Mouse (Mus musculus) macrophage (primary cell): Measurements from ENCODE around the gene Csk. TPM values are rescaled to one million over a fixed set of nuclear protein-coding genes. Genes with fewer than 3 reads are reported as not detected.

Source experiments
- H3K27ac ChIP-seq: fragments of 350-480 bp; formaldehyde crosslinking; 2 replicates; pipeline ENCODE4 v1.9.0; 2021
- H3K36me3 ChIP-seq: fragments of 350-480 bp; formaldehyde crosslinking; 2 replicates; pipeline ENCODE4 v1.9.0; 2021; ENCODE audit errors: inconsistent target
- H3K4me3 ChIP-seq: fragments of 350-480 bp; formaldehyde crosslinking; 2 replicates; pipeline ENCODE4 v1.9.0; 2021; ENCODE audit errors: inconsistent target
- H3K79me2 ChIP-seq: fragments of 350-480 bp; formaldehyde crosslinking; 2 replicates; pipeline ENCODE4 v1.9.0; 2021; ENCODE audit errors: inconsistent target
- WGBS: methylation state at CpG from one replicate; pipeline ENCODE4 v1.1.7; 2026; ENCODE audit warnings: inconsistent platforms; ENCODE audit not compliant: missing documents; 5-methylcytosine and 5-hydroxymethylcytosine counted together
- polyA plus RNA-seq: library from polyadenylated mRNA; stranded (reverse); fragments of 250-400 nt; gene quantifications from 3 replicates; pipeline ENCODE4 v1.2.4, GENCODE M21; 2018; ENCODE audit warnings: inconsistent platforms

Csk gene
- polyA plus RNA-seq, 1 experiment from 2014 or later = 149 TPM

DNA sequence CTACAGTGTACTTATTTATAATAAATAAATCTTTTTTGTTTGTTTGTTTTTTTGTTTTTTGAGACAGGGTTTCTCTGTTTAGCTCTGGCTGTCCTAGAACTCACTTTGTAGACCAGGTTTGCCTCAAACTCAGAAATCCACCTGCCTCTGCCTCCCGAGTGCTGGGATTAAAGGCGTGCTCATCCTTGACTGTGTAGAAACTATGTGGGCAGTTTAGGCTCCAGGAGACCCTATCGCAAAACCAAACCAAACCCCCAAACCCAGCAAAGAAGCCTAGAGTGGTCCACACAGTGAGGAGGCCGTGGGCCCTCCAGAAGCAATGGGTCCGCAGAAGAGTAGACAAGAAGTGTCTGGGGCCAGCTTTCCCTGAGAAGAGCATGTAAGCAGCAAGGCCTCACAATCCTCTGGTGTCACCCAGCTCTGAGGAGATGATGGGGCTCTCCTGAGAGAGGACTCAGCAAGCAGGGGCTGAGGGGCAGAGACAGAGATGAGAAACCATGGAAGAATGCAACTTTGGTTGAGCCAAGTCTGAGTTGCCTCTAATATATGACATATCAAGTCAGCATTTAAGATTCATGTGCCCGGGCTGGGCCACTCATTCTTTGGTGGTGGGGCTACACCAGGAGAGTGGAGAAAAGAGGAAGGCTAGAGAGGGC is 3.2 kb downstream of the Csk start:
- H3K27ac ChIP-seq = peak overlapping the region; percentile 98
- peaks cover 11% of the 10 kb centered on the region; the same call in 1 of the 2 replicates for H3K79me2 ChIP-seq
- H3K36me3 ChIP-seq = no peaks in the 10 kb centered on the region
- H3K4me3 ChIP-seq = no peak overlapping the region
- WGBS = 79% methylated on average over 6 of the region's 6 CpGs

- peaks cover 25% of the 10 kb centered on the region for H3K79me2 ChIP-seq
- H3K27ac ChIP-seq = peak overlapping the region; percentile 97
- peak overlapping the region; percentile 12; the same call in 1 of the 2 replicates for H3K4me3 ChIP-seq
- 38% methylated on average over 4 of the region's 4 CpGs for WGBS
- H3K36me3 ChIP-seq = no peaks in the 10 kb centered on the region
Measured at GRCm38 (mm10) chr9:57647286-57648108, 5.9 kb downstream of the Csk start.

DNA sequence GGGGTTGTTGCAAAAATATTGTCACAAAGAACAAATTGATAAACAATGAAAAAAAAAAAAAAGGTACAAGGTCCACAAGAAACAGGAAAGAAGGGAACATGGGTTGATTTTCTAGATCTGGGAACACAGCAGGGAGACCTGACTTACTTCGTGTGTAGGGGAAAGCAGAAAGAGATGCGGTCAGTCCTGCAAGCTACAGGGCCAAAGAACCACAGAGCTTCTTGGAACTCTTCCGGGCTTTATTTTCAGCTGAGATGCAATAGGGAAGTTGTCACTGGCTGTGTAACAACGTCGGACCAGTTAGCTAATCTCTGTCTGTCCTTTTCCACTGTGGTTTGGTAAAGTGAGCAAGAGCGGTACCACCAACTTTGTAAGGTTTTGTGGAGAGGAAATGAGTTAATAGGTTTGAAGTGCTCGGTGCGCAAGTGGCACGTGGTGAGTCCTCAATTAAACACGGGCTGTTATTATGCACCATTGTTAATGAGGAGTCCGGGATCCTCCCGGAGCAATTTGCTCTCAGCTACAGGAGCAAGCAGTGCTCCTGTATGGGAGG is 6.8 kb downstream of the Csk start:
- Histone ChIP-seq H3K79me2 (peaks cover 34% of the 10 kb centered on the region), H3K27ac (peak overlapping the region; percentile 97), H3K4me3 (peak overlapping the region; percentile 12; the same call in 1 of the 2 replicates), H3K36me3 (0 out of 2 replicates have a peak, but pooled peaks cover 3% of the 10 kb centered on the region)
- WGBS = under 1% methylated on average over 12 of the region's 12 CpGs

GRCm38 (mm10) chr9:57644944-57645893 is 8.2 kb downstream of the Csk start:
- H3K27ac ChIP-seq = peak overlapping the region; percentile 97
- H3K4me3 ChIP-seq = peak overlapping the region; percentile 92
- WGBS = under 1% methylated on average over 72 of the region's 85 CpGs
- H3K79me2 ChIP-seq = peaks cover 48% of the 10 kb centered on the region
- 0 out of 2 replicates have a peak, but pooled peaks cover 5% of the 10 kb centered on the region for H3K36me3 ChIP-seq

DNA sequence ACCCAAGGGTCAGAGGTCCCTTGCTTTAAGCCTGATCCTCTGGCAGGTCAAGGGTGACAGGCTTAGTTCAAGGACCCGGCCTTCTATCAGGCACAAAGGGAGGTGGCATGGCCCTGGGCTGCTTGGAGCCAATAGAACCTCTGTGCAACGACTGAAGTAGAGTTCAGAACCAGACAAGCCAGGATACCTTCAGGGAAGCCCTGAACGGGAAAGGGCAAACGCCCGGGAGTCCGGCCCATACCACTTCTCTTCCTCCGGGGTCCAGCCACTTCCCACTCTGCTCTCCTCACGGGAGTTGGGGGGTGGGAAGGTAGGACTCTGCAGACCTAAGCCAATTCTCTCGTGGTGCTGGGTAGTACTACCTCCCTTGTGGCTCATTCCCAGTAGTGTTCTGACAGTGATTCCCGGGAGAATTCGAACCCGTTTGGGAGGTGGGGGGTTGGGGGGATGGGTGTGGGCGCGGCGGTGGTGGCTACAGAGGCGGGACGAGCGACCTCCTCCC is 8.9 kb downstream of the Csk start:
- Histone ChIP-seq H3K4me3 (peak overlapping the region; percentile 92), H3K79me2 (peaks cover 55% of the 10 kb centered on the region), H3K36me3 (0 out of 2 replicates have a peak, but pooled peaks cover 5% of the 10 kb centered on the region), H3K27ac (peak overlapping the region; percentile 93)
- WGBS = under 1% methylated on average over 18 of the region's 18 CpGs

DNA sequence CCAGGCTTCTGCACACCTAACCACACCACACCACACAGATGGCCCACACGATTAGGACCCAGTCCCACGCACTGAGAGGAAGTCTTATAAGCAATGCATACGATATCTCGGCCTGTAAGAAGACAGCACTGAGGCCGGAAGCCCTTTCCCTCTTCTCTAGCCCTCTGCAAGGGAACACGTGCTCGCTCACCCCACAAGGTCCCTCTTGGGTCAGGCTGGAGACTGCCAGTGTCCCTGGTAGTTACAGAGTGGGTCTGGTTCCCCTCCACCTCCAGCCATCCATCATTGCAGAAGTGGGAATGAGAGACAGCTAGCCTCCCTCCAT is 9.6 kb downstream of the Csk start:
- Histone ChIP-seq H3K27ac (peak overlapping the region; percentile 93), H3K4me3 (peak overlapping the region; percentile 92), H3K36me3 (0 out of 2 replicates have a peak, but pooled peaks cover 5% of the 10 kb centered on the region), H3K79me2 (peaks cover 62% of the 10 kb centered on the region)
- WGBS = 0% methylated on average over 6 of the region's 7 CpGs

GRCm38 (mm10) chr9:57643169-57643855 is 10.1 kb downstream of the Csk start:
- peaks cover 67% of the 10 kb centered on the region for H3K79me2 ChIP-seq
- peak overlapping the region; percentile 92 for H3K4me3 ChIP-seq
- peak overlapping the region; percentile 93 for H3K27ac ChIP-seq
- WGBS = 9% methylated on average over 9 of the region's 9 CpGs
- 0 out of 2 replicates have a peak, but pooled peaks cover 5% of the 10 kb centered on the region for H3K36me3 ChIP-seq

- Histone ChIP-seq H3K27ac (peak overlapping the region; percentile 93), H3K36me3 (0 out of 2 replicates have a peak, but pooled peaks cover 5% of the 10 kb centered on the region), H3K79me2 (peaks cover 81% of the 10 kb centered on the region), H3K4me3 (no peak overlapping the region)
- 59% methylated on average over 13 of the region's 13 CpGs for WGBS
Measured at GRCm38 (mm10) chr9:57641775-57642550, 11.5 kb downstream of the Csk start.

DNA sequence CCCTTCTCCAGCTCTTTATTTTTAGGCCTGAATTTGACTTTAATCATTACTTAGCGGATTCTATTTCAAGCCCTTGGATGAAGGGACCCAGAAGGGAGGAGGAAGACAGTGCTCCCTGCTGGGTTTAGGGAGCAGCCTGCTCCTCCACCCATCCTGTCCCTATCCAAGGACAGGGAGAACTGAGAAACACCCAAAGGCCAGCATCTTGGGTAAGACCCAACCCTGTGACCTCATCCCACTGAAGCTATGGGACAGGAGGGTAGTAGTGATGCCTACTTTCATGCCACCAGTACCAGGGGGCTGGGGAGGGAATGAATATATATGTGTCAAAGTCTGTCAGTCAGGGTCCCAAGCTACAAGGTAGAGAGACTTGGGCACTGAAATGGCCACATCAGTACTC is 12.4 kb downstream of the Csk start:
- Histone ChIP-seq H3K79me2 (peaks cover 90% of the 10 kb centered on the region), H3K27ac (peak overlapping the region; percentile 93), H3K4me3 (no peak overlapping the region), H3K36me3 (0 out of 2 replicates have a peak, but pooled peaks cover 5% of the 10 kb centered on the region)
- WGBS = 100% methylated on average over 1 of the region's 1 CpGs

DNA sequence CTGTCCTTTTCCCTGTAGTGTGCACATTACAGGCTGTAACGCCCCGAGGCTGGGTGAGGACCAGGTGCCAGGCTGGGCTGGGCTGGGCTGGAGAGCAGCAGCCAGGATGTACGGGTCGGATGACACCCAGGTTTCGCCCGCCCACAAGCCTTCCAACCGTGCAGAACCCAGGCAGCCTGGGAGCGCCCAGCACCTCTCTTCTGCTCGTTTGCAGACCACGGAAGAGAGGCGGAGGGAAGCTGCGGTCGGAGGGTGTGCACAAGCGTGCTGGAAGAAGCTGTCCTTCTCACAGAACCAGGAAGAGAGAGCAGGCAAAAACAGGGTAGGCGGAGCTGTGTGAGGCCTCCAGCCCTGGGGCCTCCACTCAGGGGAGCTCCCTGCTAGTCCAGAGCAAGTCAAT is 13.0 kb downstream of the Csk start:
- Histone ChIP-seq H3K79me2 (peaks cover 96% of the 10 kb centered on the region), H3K4me3 (no peak overlapping the region; the same call in 1 of the 2 replicates), H3K27ac (peak overlapping the region; percentile 93), H3K36me3 (0 out of 2 replicates have a peak, but pooled peaks cover 6% of the 10 kb centered on the region)
- WGBS = under 1% methylated on average over 15 of the region's 15 CpGs

DNA sequence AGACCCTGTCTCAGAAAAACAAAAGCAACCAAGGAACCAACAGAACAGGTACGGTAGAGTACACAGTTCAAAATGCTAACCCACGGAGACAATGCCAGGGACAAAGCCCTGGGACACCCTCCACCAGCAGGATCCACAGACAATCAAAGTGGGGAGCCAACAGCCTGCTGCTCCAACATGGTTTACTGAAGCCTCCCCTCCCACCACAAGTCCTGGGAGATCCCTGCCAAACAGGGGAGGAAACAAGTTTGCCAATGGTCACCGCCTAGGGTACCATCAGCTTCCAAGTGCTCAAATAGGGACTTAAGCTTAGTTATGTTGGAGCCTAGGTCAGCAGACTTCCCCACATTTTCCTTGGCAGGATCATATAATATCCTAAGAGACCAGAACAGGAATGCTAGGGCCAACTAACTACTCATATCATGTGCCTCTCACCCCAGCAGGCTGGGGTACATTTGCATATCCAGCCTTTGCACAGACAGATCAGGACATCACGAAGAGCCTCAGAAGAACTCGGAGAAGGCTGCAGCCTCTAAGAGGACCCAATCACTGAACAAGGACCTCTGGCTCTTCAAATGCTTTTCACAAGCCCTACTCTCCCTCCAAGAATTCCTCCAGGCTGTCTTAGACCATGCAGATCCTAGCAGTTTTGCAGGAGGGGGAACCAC is 13.6 kb downstream of the Csk start:
- H3K4me3 ChIP-seq = no peak overlapping the region; the same call in 1 of the 2 replicates
- 0 out of 2 replicates have a peak, but pooled peaks cover 9% of the 10 kb centered on the region for H3K36me3 ChIP-seq
- peaks cover 100% of the 10 kb centered on the region for H3K79me2 ChIP-seq
- H3K27ac ChIP-seq = peak overlapping the region; percentile 93
- WGBS = 39% methylated on average over 5 of the region's 5 CpGs
